Mouse (Mus musculus) G1E-ER4 (cell line): ENCODE measurements around the gene Igf1r. TPM values are rescaled to one million over a fixed set of nuclear protein-coding genes. Genes with fewer than 3 reads are reported as not detected.

ENCODE experiments used
- GATA1 ChIP-seq: IDR thresholded peaks from one replicate; pipeline ENCODE4 v1.8.0; 2012; ENCODE audit warnings: low read length, inconsistent platforms
- polyA plus RNA-seq: library from polyadenylated mRNA; stranded (reverse); fragments of >175 nt; gene quantifications from 2 replicates; pipeline ENCODE4 v1.2.3, GENCODE M21; 2012

Igf1r gene
- polyA plus RNA-seq, 1 experiment, result 7.9 TPM

GRCm38 (mm10) chr7:68049048-68049447, 96.4 kb downstream of the Igf1r start:
- TF ChIP-seq GATA1, result no peak

GRCm38 (mm10) chr7:68053002-68053624, 100.5 kb downstream of the Igf1r start:
- TF ChIP-seq GATA1, result no peak

GRCm38 (mm10) chr7:68054498-68054897, 101.9 kb downstream of the Igf1r start:
- no peak for TF ChIP-seq GATA1

- TF ChIP-seq GATA1, result no peak
These were observed 102.3 kb downstream of the Igf1r start for GRCm38 (mm10) chr7:68054956-68055355.

- no peak for TF ChIP-seq GATA1
These were observed 104.4 kb downstream of the Igf1r start for GRCm38 (mm10) chr7:68057010-68057409.

GRCm38 (mm10) chr7:68059690-68060089, 107.1 kb downstream of the Igf1r start:
- TF ChIP-seq GATA1, result no peak

- no peak for TF ChIP-seq GATA1
These were observed 108.8 kb downstream of the Igf1r start for GRCm38 (mm10) chr7:68061434-68061833.

- TF ChIP-seq GATA1, result no peak
These were observed 109.7 kb downstream of the Igf1r start for GRCm38 (mm10) chr7:68062170-68062848.

- TF ChIP-seq GATA1, result no peak
These were observed 110.2 kb downstream of the Igf1r start for GRCm38 (mm10) chr7:68062849-68063208.

GRCm38 (mm10) chr7:68063711-68064110, 111.1 kb downstream of the Igf1r start:
- TF ChIP-seq GATA1, result no peak

- no peak for TF ChIP-seq GATA1
These were observed 111.5 kb downstream of the Igf1r start for GRCm38 (mm10) chr7:68064120-68064519.

GRCm38 (mm10) chr7:68064647-68065362, 112.2 kb downstream of the Igf1r start:
- no peak for TF ChIP-seq GATA1

- no peak for TF ChIP-seq GATA1
These were observed 113.3 kb downstream of the Igf1r start for GRCm38 (mm10) chr7:68065904-68066303.

GRCm38 (mm10) chr7:68067321-68067720, 114.7 kb downstream of the Igf1r start:
- no peak for TF ChIP-seq GATA1

GRCm38 (mm10) chr7:68069324-68069723, 116.7 kb downstream of the Igf1r start:
- TF ChIP-seq GATA1, result no peak

- no peak for TF ChIP-seq GATA1
These were observed 117.4 kb downstream of the Igf1r start for GRCm38 (mm10) chr7:68070030-68070429.

GRCm38 (mm10) chr7:68070626-68071025, 118.0 kb downstream of the Igf1r start:
- TF ChIP-seq GATA1, result no peak
